Mouse (Mus musculus) kidney, embryonic 16.5 days (tissue): ENCODE data around the gene Vwa8. TPM values are rescaled to one million over a fixed set of nuclear protein-coding genes. Genes with fewer than 3 reads are reported as not detected.

ENCODE experiments used
- ATAC-seq: fragments of 200-750 bp; cut with Nextera tagmentation; 2 replicates; pipeline ENCODE4 v1.8.0; 2017; ENCODE audit warnings: moderate TSS enrichment; ENCODE audit not compliant: low FRiP score, low TSS enrichment
- H3K27ac ChIP-seq: fragments of 300-500 bp; sonication (generic); 2 replicates; pipeline ENCODE4 v1.5.1; 2014; ENCODE audit warnings: low read length
- H3K27me3 ChIP-seq: fragments of 300-500 bp; sonication (generic); 2 replicates; pipeline ENCODE4 v1.6.1; 2014; ENCODE audit warnings: low read length, control low read depth, mixed read lengths; ENCODE audit not compliant: insufficient read depth
- H3K36me3 ChIP-seq: fragments of 300-500 bp; sonication (generic); 2 replicates; pipeline ENCODE4 v1.6.1; 2014; ENCODE audit warnings: low read length, control low read depth, mixed read lengths; ENCODE audit not compliant: insufficient read depth
- H3K4me1 ChIP-seq: fragments of 300-500 bp; sonication (generic); 2 replicates; pipeline ENCODE4 v1.6.1; 2014; ENCODE audit warnings: low read length, control low read depth, mixed read lengths; ENCODE audit not compliant: insufficient read depth
- H3K4me2 ChIP-seq: fragments of 300-500 bp; sonication (generic); replicated peaks from 2 replicates; pipeline ENCODE4 v1.6.1; 2014; ENCODE audit warnings: low read depth, low read length
- H3K4me3 ChIP-seq: fragments of 300-500 bp; sonication (generic); 2 replicates; pipeline ENCODE4 v1.5.1; 2014; ENCODE audit warnings: mild to moderate bottlenecking, low read length
- H3K9ac ChIP-seq: fragments of 300-500 bp; sonication (generic); replicated peaks from 2 replicates; pipeline ENCODE4 v1.6.1; 2014; ENCODE audit warnings: low read length
- H3K9me3 ChIP-seq: fragments of 300-500 bp; sonication (generic); 2 replicates; pipeline ENCODE4 v1.6.1; 2016; ENCODE audit warnings: low read length, control low read depth
- WGBS: fragments of 180-500 bp; shearing (Covaris S2); extraction: QIAGEN DNeasy Blood & Tissue Kit; methylation state at CpG from one replicate; pipeline ENCODE4 v1.1.7; 2014; 5-methylcytosine and 5-hydroxymethylcytosine counted together
- polyA plus RNA-seq: library from polyadenylated mRNA; unstranded; fragments of >200 nt; fragmentation: Nextera tagmentation; extraction: Ambion mirVana; gene quantifications from 2 replicates; pipeline ENCODE4 v1.2.1, GENCODE M21; 2015

The Vwa8 gene
- polyA plus RNA-seq, 1 experiment from 2014 or later: 16.0 TPM

- WGBS: 34% methylated on average over 3 of the region's 3 CpGs
- H3K9ac ChIP-seq: no peak overlapping the region
- H3K27ac ChIP-seq: no peak overlapping the region
- no peaks in the 10 kb centered on the region for H3K27me3 ChIP-seq
- peaks cover 6% of the 10 kb centered on the region; the same call in 1 of the 2 replicates for H3K9me3 ChIP-seq
- no peak for ATAC-seq
- H3K36me3 ChIP-seq: 0 out of 2 replicates have a peak, but pooled peaks cover 11% of the 10 kb centered on the region
- no peaks in the 10 kb centered on the region for H3K4me1 ChIP-seq
- H3K4me3 ChIP-seq: no peak overlapping the region
- H3K4me2 ChIP-seq: no peak overlapping the region
Measured at GRCm38 (mm10) chr14:78935796-78936195, 86.9 kb downstream of the Vwa8 start.

GRCm38 (mm10) chr14:78941741-78942475, 93.1 kb downstream of the Vwa8 start:
- no peaks in the 10 kb centered on the region for H3K4me1 ChIP-seq
- WGBS: 84% methylated on average over 11 of the region's 11 CpGs
- H3K9ac ChIP-seq: no peak overlapping the region
- no peak for ATAC-seq
- peaks cover 6% of the 10 kb centered on the region; the same call in 1 of the 2 replicates for H3K9me3 ChIP-seq
- no peaks in the 10 kb centered on the region for H3K27me3 ChIP-seq
- H3K4me3 ChIP-seq: no peak overlapping the region
- 0 out of 2 replicates have a peak, but pooled peaks cover 10% of the 10 kb centered on the region for H3K36me3 ChIP-seq
- no peak overlapping the region for H3K27ac ChIP-seq
- no peak overlapping the region for H3K4me2 ChIP-seq

DNA sequence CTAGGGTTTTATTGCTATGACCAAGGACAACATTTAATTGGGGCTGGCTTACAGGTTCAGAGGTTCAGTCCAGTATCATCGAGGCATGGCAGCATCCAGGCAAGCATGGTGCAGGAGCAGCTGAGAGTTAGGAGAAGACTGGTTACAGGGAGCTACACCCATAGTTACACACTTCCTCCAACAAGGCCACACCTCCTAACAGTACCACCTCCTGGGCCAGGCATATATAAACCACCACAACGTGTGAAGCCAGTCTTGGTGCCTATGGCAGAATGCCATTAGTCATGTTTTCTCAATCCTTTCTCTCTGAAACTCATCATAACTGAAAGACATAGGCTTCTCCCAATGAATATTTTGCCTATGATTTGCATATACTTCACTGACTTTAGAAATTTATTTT, 106.9 kb downstream of the Vwa8 start:
- Histone ChIP-seq H3K9ac (no peak overlapping the region), H3K27ac (no peak overlapping the region), H3K4me2 (no peak overlapping the region), H3K9me3 (no peaks in the 10 kb centered on the region), H3K4me1 (no peaks in the 10 kb centered on the region), H3K27me3 (no peaks in the 10 kb centered on the region), H3K36me3 (no peaks in the 10 kb centered on the region), H3K4me3 (no peak overlapping the region)
- WGBS: 42% methylated on average over 2 of the region's 2 CpGs
- no peak for ATAC-seq

GRCm38 (mm10) chr14:78970621-78971020, 121.8 kb downstream of the Vwa8 start:
- Histone ChIP-seq H3K4me3 (no peak overlapping the region), H3K9ac (no peak overlapping the region), H3K4me2 (no peak overlapping the region), H3K27ac (no peak overlapping the region), H3K9me3 (no peaks in the 10 kb centered on the region), H3K27me3 (no peaks in the 10 kb centered on the region), H3K4me1 (no peaks in the 10 kb centered on the region), H3K36me3 (no peaks in the 10 kb centered on the region)
- WGBS: 91% methylated on average over 10 of the region's 10 CpGs
- ATAC-seq: no peak

GRCm38 (mm10) chr14:78972424-78972823, 123.6 kb downstream of the Vwa8 start:
- Histone ChIP-seq H3K4me1 (no peaks in the 10 kb centered on the region), H3K36me3 (no peaks in the 10 kb centered on the region), H3K27ac (no peak overlapping the region), H3K4me2 (no peak overlapping the region), H3K27me3 (no peaks in the 10 kb centered on the region), H3K9me3 (no peaks in the 10 kb centered on the region), H3K4me3 (no peak overlapping the region), H3K9ac (no peak overlapping the region)
- no peak for ATAC-seq
- 7% methylated on average over 1 of the region's 1 CpGs for WGBS

DNA sequence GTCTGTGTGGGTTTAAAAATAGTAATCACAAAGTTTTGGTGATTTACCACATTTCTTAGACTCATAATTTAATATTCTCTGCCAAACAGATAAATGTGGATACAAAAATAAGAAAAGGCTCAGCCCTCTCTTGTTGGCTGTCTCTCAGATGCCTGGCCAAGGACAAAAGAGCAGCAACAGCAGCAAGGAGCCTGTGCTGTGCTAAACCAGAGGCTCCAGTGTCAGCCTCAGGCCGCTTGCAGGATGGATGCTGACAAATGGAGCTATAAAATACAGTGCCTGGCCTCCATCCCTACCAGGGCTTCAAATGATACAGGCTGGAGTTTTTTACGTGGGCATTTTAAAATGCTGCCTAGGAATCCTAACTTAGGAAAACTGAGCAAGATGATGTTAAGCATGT, 134.3 kb downstream of the Vwa8 start:
- Histone ChIP-seq H3K9me3 (no peaks in the 10 kb centered on the region), H3K4me1 (0 out of 2 replicates have a peak, but pooled peaks cover 4% of the 10 kb centered on the region), H3K27me3 (no peaks in the 10 kb centered on the region), H3K27ac (no peak overlapping the region), H3K4me3 (no peak overlapping the region), H3K36me3 (no peaks in the 10 kb centered on the region), H3K9ac (no peak overlapping the region), H3K4me2 (no peak overlapping the region)
- 36% methylated on average over 2 of the region's 2 CpGs for WGBS
- no peak for ATAC-seq

- H3K9ac ChIP-seq: no peak overlapping the region
- no peak overlapping the region for H3K4me2 ChIP-seq
- no peak for ATAC-seq
- no peaks in the 10 kb centered on the region for H3K9me3 ChIP-seq
- 0 out of 2 replicates have a peak, but pooled peaks cover 4% of the 10 kb centered on the region for H3K4me1 ChIP-seq
- 47% methylated on average over 2 of the region's 2 CpGs for WGBS
- H3K27ac ChIP-seq: no peak overlapping the region
- H3K4me3 ChIP-seq: no peak overlapping the region
- H3K27me3 ChIP-seq: no peaks in the 10 kb centered on the region
- no peaks in the 10 kb centered on the region for H3K36me3 ChIP-seq
Measured at GRCm38 (mm10) chr14:78984296-78984695, 135.4 kb downstream of the Vwa8 start.

DNA sequence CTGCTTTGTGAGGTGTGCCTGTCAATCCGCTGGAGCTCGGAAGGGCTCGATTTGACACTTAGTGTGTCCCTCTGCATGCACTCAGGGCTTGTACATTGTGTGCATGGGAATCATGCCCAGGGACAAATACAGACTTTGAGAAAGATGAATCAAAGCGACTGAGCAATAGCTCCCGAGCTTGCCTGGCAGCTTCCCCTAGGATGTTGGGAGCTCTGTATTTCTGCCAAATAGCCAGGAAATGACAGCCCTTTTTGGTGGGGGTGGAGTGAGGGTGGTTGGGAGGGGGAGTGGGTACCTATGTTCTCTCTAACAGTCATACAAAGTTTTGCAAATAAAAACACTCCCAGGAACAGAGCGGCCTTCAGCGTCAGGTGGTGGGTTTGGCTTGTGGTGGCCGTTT, 138.7 kb downstream of the Vwa8 start:
- H3K36me3 ChIP-seq: no peaks in the 10 kb centered on the region
- no peak overlapping the region for H3K9ac ChIP-seq
- no peaks in the 10 kb centered on the region for H3K27me3 ChIP-seq
- H3K4me3 ChIP-seq: no peak overlapping the region
- no peak overlapping the region for H3K4me2 ChIP-seq
- H3K9me3 ChIP-seq: no peaks in the 10 kb centered on the region
- no peak overlapping the region for H3K27ac ChIP-seq
- 86% methylated on average over 8 of the region's 8 CpGs for WGBS
- 0 out of 2 replicates have a peak, but pooled peaks cover 4% of the 10 kb centered on the region for H3K4me1 ChIP-seq
- ATAC-seq: no peak

- ATAC-seq: no peak
- Histone ChIP-seq H3K9me3 (no peaks in the 10 kb centered on the region), H3K27ac (no peak overlapping the region), H3K4me3 (no peak overlapping the region), H3K9ac (no peak overlapping the region), H3K36me3 (no peaks in the 10 kb centered on the region), H3K4me2 (no peak overlapping the region), H3K4me1 (no peaks in the 10 kb centered on the region), H3K27me3 (no peaks in the 10 kb centered on the region)
- 76% methylated on average over 4 of the region's 4 CpGs for WGBS
Measured at GRCm38 (mm10) chr14:78992456-78992855, 143.6 kb downstream of the Vwa8 start.

DNA sequence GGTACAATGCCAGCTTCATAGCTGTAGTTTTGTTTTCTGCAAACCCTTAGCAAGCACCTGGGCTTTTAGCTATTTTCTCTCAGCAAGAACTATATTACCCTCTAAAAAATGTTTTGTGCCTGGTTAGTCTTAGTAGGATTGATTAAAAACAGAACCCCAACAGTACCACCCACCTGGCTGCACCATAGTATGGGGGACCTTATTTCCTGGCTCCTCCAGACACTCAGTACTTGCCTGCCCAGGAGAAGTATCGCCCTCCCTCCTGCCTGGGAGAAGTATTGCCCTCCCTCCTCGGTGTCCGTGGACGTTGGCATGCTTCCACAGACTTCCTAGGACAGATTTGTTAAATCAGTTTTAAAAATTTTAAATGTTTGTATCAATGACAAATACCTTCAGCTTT, 144.7 kb downstream of the Vwa8 start:
- Histone ChIP-seq H3K9ac (no peak overlapping the region), H3K27me3 (no peaks in the 10 kb centered on the region), H3K4me1 (no peaks in the 10 kb centered on the region), H3K4me3 (no peak overlapping the region), H3K9me3 (no peaks in the 10 kb centered on the region), H3K27ac (no peak overlapping the region), H3K36me3 (no peaks in the 10 kb centered on the region), H3K4me2 (no peak overlapping the region)
- WGBS: 72% methylated on average over 4 of the region's 4 CpGs
- ATAC-seq: no peak
